Mouse (Mus musculus) heart, embryonic 16.5 days (tissue): Measurements from ENCODE around the gene Hist2h2aa2. TPM values are rescaled to one million over a fixed set of nuclear protein-coding genes. Genes with fewer than 3 reads are reported as not detected.
A peak's percentile ranks its signal among the peaks of the same experiment; 100 is the strongest.

Source experiments
- ATAC-seq: fragments of 200-750 bp; cut with Nextera tagmentation; replicated peaks from 2 replicates; pipeline ENCODE4 v1.8.0; 2017; ENCODE audit warnings: moderate number of reproducible peaks; ENCODE audit not compliant: insufficient read depth, low FRiP score; ENCODE audit errors: extremely low read depth
- H3K27ac ChIP-seq: fragments of 300-500 bp; sonication (generic); 2 replicates; pipeline ENCODE4 v1.5.1; 2014; ENCODE audit warnings: mild to moderate bottlenecking, low read length, control low read depth, moderate library complexity
- H3K27me3 ChIP-seq: fragments of 300-500 bp; sonication (generic); 2 replicates; pipeline ENCODE4 v1.6.1; 2014; ENCODE audit warnings: low read length, mixed read lengths; ENCODE audit not compliant: control insufficient read depth, insufficient read depth
- H3K36me3 ChIP-seq: fragments of 300-500 bp; sonication (generic); 2 replicates; pipeline ENCODE4 v1.6.1; 2014; ENCODE audit not compliant: control insufficient read depth, insufficient read depth
- H3K4me1 ChIP-seq: fragments of 300-500 bp; sonication (generic); 2 replicates; pipeline ENCODE4 v1.6.1; 2014; ENCODE audit warnings: low read length, mixed read lengths; ENCODE audit not compliant: control insufficient read depth, insufficient read depth
- H3K4me2 ChIP-seq: fragments of 300-500 bp; sonication (generic); 2 replicates; pipeline ENCODE4 v1.6.1; 2014; ENCODE audit warnings: low read depth, mild to moderate bottlenecking, control low read depth, low read length
- H3K4me3 ChIP-seq: fragments of 300-500 bp; sonication (generic); 2 replicates; pipeline ENCODE4 v1.5.1; 2014; ENCODE audit warnings: mild to moderate bottlenecking, control low read depth, low read length
- H3K9ac ChIP-seq: fragments of 300-500 bp; sonication (generic); 2 replicates; pipeline ENCODE4 v1.6.1; 2014; ENCODE audit warnings: low read length, control low read depth
- H3K9me3 ChIP-seq: fragments of 300-500 bp; sonication (generic); replicated peaks from 2 replicates; pipeline ENCODE4 v1.6.1; 2016; ENCODE audit warnings: low read length; ENCODE audit not compliant: control insufficient read depth
- WGBS: fragments of 180-500 bp; shearing (Covaris S2); extraction: QIAGEN DNeasy Blood & Tissue Kit; methylation state at CpG from one replicate; pipeline ENCODE4 v1.1.7; 2014; 5-methylcytosine and 5-hydroxymethylcytosine counted together
- polyA plus RNA-seq: library from polyadenylated mRNA; unstranded; fragments of >200 nt; fragmentation: Nextera tagmentation; extraction: Ambion mirVana; gene quantifications from 2 replicates; pipeline ENCODE4 v1.2.1, GENCODE M21; 2015

Gene Hist2h2aa2
- polyA plus RNA-seq, 1 experiment from 2014 or later, result 41.1 TPM

- WGBS, result 55% methylated on average over 4 of the region's 4 CpGs
- no peaks in the 10 kb centered on the region for H3K36me3 ChIP-seq
- H3K4me1 ChIP-seq, result no peaks in the 10 kb centered on the region; the same call in 1 of the 2 replicates
- ATAC-seq, result no peak
- H3K4me3 ChIP-seq, result no peak overlapping the region
- no peak overlapping the region for H3K27ac ChIP-seq
- H3K4me2 ChIP-seq, result no peak overlapping the region
- no peaks in the 10 kb centered on the region for H3K9me3 ChIP-seq
- H3K9ac ChIP-seq, result no peak overlapping the region
- no peaks in the 10 kb centered on the region for H3K27me3 ChIP-seq
Measured at GRCm38 (mm10) chr3:96230910-96231757, 8.9 kb downstream of the Hist2h2aa2 start.

- no peaks in the 10 kb centered on the region; the same call in 1 of the 2 replicates for H3K4me1 ChIP-seq
- WGBS, result 79% methylated on average over 2 of the region's 2 CpGs
Measured at GRCm38 (mm10) chr3:96230404-96230803, 9.7 kb downstream of the Hist2h2aa2 start.

GRCm38 (mm10) chr3:96228828-96229227 is 11.2 kb downstream of the Hist2h2aa2 start:
- Histone ChIP-seq H3K36me3 (no peaks in the 10 kb centered on the region), H3K4me2 (no peak overlapping the region), H3K27ac (no peak overlapping the region), H3K9me3 (no peaks in the 10 kb centered on the region), H3K9ac (no peak overlapping the region), H3K27me3 (no peaks in the 10 kb centered on the region), H3K4me1 (peaks cover 2% of the 10 kb centered on the region; the same call in 1 of the 2 replicates), H3K4me3 (no peak overlapping the region)
- 53% methylated on average over 2 of the region's 2 CpGs for WGBS
- no peak for ATAC-seq

More at GRCm38 (mm10) chr3:96230404-96230803, 9.7 kb downstream of the Hist2h2aa2 start:
- no peak overlapping the region for H3K27ac ChIP-seq
- no peak overlapping the region for H3K4me2 ChIP-seq
- H3K4me3 ChIP-seq, result no peak overlapping the region
- no peak for ATAC-seq
- no peaks in the 10 kb centered on the region for H3K27me3 ChIP-seq
- no peaks in the 10 kb centered on the region for H3K36me3 ChIP-seq
- no peak overlapping the region for H3K9ac ChIP-seq
- no peaks in the 10 kb centered on the region for H3K9me3 ChIP-seq

- Histone ChIP-seq H3K9ac (no peak overlapping the region), H3K4me3 (no peak overlapping the region), H3K36me3 (no peaks in the 10 kb centered on the region), H3K4me1 (peaks cover 17% of the 10 kb centered on the region), H3K27me3 (no peaks in the 10 kb centered on the region), H3K27ac (no peak overlapping the region), H3K9me3 (no peaks in the 10 kb centered on the region), H3K4me2 (no peak overlapping the region)
- WGBS, result 60% methylated on average over 8 of the region's 8 CpGs
- no peak for ATAC-seq
Measured at GRCm38 (mm10) chr3:96226695-96227648, 13.1 kb downstream of the Hist2h2aa2 start.

GRCm38 (mm10) chr3:96225421-96225820 is 14.7 kb downstream of the Hist2h2aa2 start:
- H3K4me2 ChIP-seq, result no peak overlapping the region
- H3K9ac ChIP-seq, result peak overlapping the region; percentile 21; the same call in 1 of the 2 replicates
- H3K4me3 ChIP-seq, result no peak overlapping the region
- H3K9me3 ChIP-seq, result no peaks in the 10 kb centered on the region
- no peak overlapping the region for H3K27ac ChIP-seq
- no peaks in the 10 kb centered on the region for H3K36me3 ChIP-seq
- no peaks in the 10 kb centered on the region for H3K27me3 ChIP-seq
- H3K4me1 ChIP-seq, result peaks cover 22% of the 10 kb centered on the region
- 29% methylated on average over 2 of the region's 2 CpGs for WGBS
- no peak for ATAC-seq

- 89% methylated on average over 4 of the region's 4 CpGs for WGBS
- Histone ChIP-seq H3K4me1 (peaks cover 28% of the 10 kb centered on the region), H3K9me3 (no peaks in the 10 kb centered on the region), H3K4me3 (no peak overlapping the region), H3K27ac (no peak overlapping the region), H3K36me3 (no peaks in the 10 kb centered on the region), H3K9ac (no peak overlapping the region), H3K27me3 (no peaks in the 10 kb centered on the region), H3K4me2 (peak overlapping the region; percentile 91)
- ATAC-seq, result no peak
Measured at GRCm38 (mm10) chr3:96222774-96223173, 17.3 kb downstream of the Hist2h2aa2 start.

- Histone ChIP-seq H3K9ac (peak overlapping the region; percentile 81), H3K9me3 (no peaks in the 10 kb centered on the region), H3K4me2 (peak overlapping the region; percentile 91), H3K27ac (peak overlapping the region; percentile 100), H3K36me3 (no peaks in the 10 kb centered on the region), H3K27me3 (no peaks in the 10 kb centered on the region), H3K4me1 (peaks cover 28% of the 10 kb centered on the region), H3K4me3 (peak overlapping the region; percentile 77)
- no peak for ATAC-seq
- WGBS, result 25% methylated on average over 9 of the region's 9 CpGs
Measured at GRCm38 (mm10) chr3:96221640-96222038, 18.4 kb downstream of the Hist2h2aa2 start.

- Histone ChIP-seq H3K9me3 (no peaks in the 10 kb centered on the region), H3K4me1 (peaks cover 28% of the 10 kb centered on the region), H3K9ac (peak within 1 kb of the TSS; percentile 94), H3K4me2 (peak within 1 kb of the TSS; percentile 91), H3K27me3 (no peaks in the 10 kb centered on the region), H3K4me3 (peak within 1 kb of the TSS; percentile 77), H3K27ac (peak within 1 kb of the TSS; percentile 100), H3K36me3 (no peaks in the 10 kb centered on the region)
- peak; percentile 92 for ATAC-seq
- under 1% methylated on average over 43 of the region's 43 CpGs for WGBS
Measured at GRCm38 (mm10) chr3:96220765-96221639, 19.1 kb downstream of the Hist2h2aa2 start, which contains the start of the genes Hist2h2ac and Hist2h2be. Gene Hist2h2ac (minus strand): TSS chr3:96220880. Gene Hist2h2be (plus strand): TSS chr3:96221119.
